Mouse (Mus musculus) cerebellum, adult 9-10 months (tissue): ENCODE measurements around the gene Ccdc47.

Source experiments
- DNase-seq: peaks from one replicate; pipeline ENCODE4 v3.0.0; 2022

The Ccdc47 gene

GRCm38 (mm10) chr11:106159921-106160840 lies 56.0 kb downstream of the Ccdc47 start:
- peak; percentile 84 for DNase-seq

- peak; percentile 74 for DNase-seq
Measured at GRCm38 (mm10) chr11:106159216-106159920, 56.8 kb downstream of the Ccdc47 start.

GRCm38 (mm10) chr11:106158930-106159215 lies 57.3 kb downstream of the Ccdc47 start:
- DNase-seq = no peak

- DNase-seq = no peak
Measured at GRCm38 (mm10) chr11:106158081-106158929, 57.8 kb downstream of the Ccdc47 start.

- DNase-seq = no peak
Measured at GRCm38 (mm10) chr11:106157154-106157553, 59.0 kb downstream of the Ccdc47 start.

GRCm38 (mm10) chr11:106156257-106156656 lies 59.9 kb downstream of the Ccdc47 start:
- DNase-seq = no peak

- no peak for DNase-seq
Measured at GRCm38 (mm10) chr11:106155761-106156160, 60.4 kb downstream of the Ccdc47 start.

- DNase-seq = no peak
Measured at GRCm38 (mm10) chr11:106154770-106155169, 61.4 kb downstream of the Ccdc47 start.

GRCm38 (mm10) chr11:106154091-106154490 lies 62.1 kb downstream of the Ccdc47 start:
- no peak for DNase-seq

- peak; percentile 58 for DNase-seq
Measured at GRCm38 (mm10) chr11:106152132-106152531, 64.0 kb downstream of the Ccdc47 start.

- DNase-seq = no peak
Measured at GRCm38 (mm10) chr11:106151219-106151618, 64.9 kb downstream of the Ccdc47 start.
